Mouse (Mus musculus): Measurements from ENCODE around the gene Brms1l.

GRCm38 (mm10) chr12:55917020-55917419, 80.9 kb downstream of the Brms1l start:
- TF ChIP-seq GATA1 (IDR thresholded peaks at IDR 0.05; ENCODE audit: borderline replicate concordance, low read length) (no peak), FLI1 (IDR thresholded peaks at IDR 0.05; ENCODE audit: low read length) (no peak)

Data from megakaryocyte, embryonic 14.5 days (primary cell).